Mouse (Mus musculus): Measurements from ENCODE around the gene Tmem86b. TPM values are rescaled to one million over a fixed set of nuclear protein-coding genes. Genes with fewer than 3 reads are reported as not detected.

The Tmem86b gene
- polyA plus RNA-seq (2015; fragmentation: Nextera tagmentation; extraction: Ambion mirVana) = 0.22 and 0.23 TPM in 2 replicates

DNA sequence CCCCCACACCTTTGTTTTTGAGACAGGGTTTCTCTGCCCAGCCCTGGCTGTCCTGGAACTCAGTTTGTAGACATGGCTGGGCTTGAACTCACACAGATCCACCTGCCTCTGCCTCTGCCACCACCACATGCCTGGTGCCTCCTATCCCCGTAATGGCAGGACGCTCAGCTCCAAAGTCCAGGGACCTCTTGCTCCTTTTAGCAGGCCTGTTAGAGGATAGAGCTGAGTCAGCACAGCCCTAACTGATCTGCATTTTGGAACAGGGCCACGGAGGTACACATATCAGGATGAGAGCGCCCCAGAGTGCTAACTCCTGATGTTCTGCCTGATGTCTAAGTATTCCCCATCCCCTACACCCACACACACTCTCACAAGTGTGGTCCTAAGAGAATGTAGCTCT lies at the start of gene Tmem86b:
Gene Tmem86b (minus strand): TSS at position 392 of the 400 bp plus-strand sequence.
- Histone ChIP-seq H3K4me3 (ENCODE audit: low read depth, low read length) (no peak within 1 kb of the TSS), H3K27ac (replicated peaks) (no peak within 1 kb of the TSS), H3K36me3 (ENCODE audit: control insufficient read depth, insufficient read depth, low read length) (peaks cover 34% of the 10 kb centered on the region), H3K4me2 (replicated peaks; ENCODE audit: low read depth) (no peak within 1 kb of the TSS), H3K4me1 (replicated peaks; ENCODE audit: control insufficient read depth, insufficient read depth) (no peaks in the 10 kb centered on the region), H3K9me3 (ENCODE audit: control insufficient read depth, low read length) (no peaks in the 10 kb centered on the region), H3K9ac (ENCODE audit: low read length) (no peak within 1 kb of the TSS), H3K27me3 (ENCODE audit: control insufficient read depth, insufficient read depth, low read length) (no peaks in the 10 kb centered on the region)
- DNase-seq (ENCODE audit: low spot score) = no peak
- TF ChIP-seq CTCF (IDR thresholded peaks at IDR 0.05; ENCODE audit: low read depth) = no peak
- TF ChIP-seq EP300 (optimal IDR thresholded peaks at IDR 0.05) = no peak
- ATAC-seq (ENCODE audit: low FRiP score, low TSS enrichment) = 0 out of 2 replicates have a peak, but pooled peaks have one; percentile 11
- 81% methylated on average over 4 of the region's 4 CpGs for WGBS

DNA sequence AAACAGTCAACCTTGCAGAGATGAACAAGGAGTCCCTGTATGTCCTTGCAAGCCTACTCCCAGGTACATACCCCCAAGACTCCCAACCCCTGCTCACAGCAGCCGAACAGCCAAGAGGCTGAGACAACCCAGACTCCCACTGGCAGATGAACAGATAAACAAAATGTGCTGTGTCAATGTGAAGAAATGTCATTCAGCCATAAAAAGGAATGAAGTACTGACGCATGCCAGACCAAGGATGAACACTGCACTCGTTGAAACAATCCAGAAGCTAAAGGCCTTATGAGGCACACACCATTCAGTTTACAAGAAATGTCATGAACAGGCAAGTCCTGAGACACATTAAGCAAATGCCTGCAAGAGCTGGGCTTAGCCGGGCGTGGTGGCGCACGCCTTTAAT lies 44.0 kb upstream of the Tmem86b start:
- H3K27me3 ChIP-seq (ENCODE audit: control insufficient read depth, insufficient read depth, low read length) = no peaks in the 10 kb centered on the region
- H3K27ac ChIP-seq (replicated peaks) = no peak overlapping the region
- 56% methylated on average over 7 of the region's 7 CpGs for WGBS

DNA sequence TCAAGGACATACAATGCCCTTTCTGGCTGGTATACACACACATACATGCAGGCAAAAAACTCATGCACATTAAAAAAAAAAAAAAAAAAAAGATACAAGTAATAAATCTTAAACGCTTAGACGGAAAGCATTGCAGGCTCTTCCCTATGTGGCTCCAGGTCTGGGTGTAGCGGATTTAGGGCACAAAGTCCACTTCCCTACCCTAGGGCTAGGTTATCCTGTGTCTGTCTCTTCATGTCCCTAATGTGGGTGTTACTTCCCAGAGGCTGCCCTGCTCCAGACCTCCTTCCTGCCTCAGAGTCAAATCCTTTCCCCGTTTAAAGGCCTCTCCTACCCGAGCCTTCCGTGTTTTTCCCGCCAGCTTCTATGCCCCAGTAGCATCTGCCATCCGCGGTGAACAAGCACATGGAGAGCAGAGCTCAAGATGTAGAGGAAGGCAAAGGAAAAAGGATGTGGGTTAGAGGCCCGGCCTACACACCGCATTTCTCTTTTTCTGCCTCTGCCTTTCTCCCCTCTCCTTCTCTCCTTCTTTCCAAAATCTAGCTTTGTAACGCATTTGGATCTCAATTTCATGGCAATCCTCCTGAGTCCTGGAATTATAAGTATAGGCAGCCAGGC lies 43.0 kb upstream of the Tmem86b start:
- Histone ChIP-seq H3K4me1 (replicated peaks; ENCODE audit: control insufficient read depth, insufficient read depth) (no peaks in the 10 kb centered on the region), H3K9me3 (ENCODE audit: control insufficient read depth, low read length) (no peaks in the 10 kb centered on the region), H3K4me2 (replicated peaks; ENCODE audit: low read depth) (no peak overlapping the region), H3K36me3 (ENCODE audit: control insufficient read depth, insufficient read depth, low read length) (peaks cover 8% of the 10 kb centered on the region; the same call in 1 of the 2 replicates), H3K27me3 (ENCODE audit: control insufficient read depth, insufficient read depth, low read length) (no peaks in the 10 kb centered on the region), H3K9ac (ENCODE audit: low read length) (no peak overlapping the region), H3K27ac (replicated peaks) (no peak overlapping the region), H3K4me3 (ENCODE audit: low read depth, low read length) (no peak overlapping the region)
- ATAC-seq (ENCODE audit: low FRiP score, low TSS enrichment) (no peak), DNase-seq (ENCODE audit: low spot score) (no peak)
- whole genome bisulfite sequencing = 84% methylated on average over 12 of the region's 12 CpGs
- TF ChIP-seq CTCF (IDR thresholded peaks at IDR 0.05; ENCODE audit: low read depth) = no peak
- no peak for TF ChIP-seq EP300 (optimal IDR thresholded peaks at IDR 0.05)

More for the DNA sequence above, 44.0 kb upstream of the Tmem86b start:
- TF ChIP-seq CTCF (IDR thresholded peaks at IDR 0.05; ENCODE audit: low read depth) (no peak), EP300 (optimal IDR thresholded peaks at IDR 0.05) (peak; percentile 35)
- H3K4me1 ChIP-seq (replicated peaks; ENCODE audit: control insufficient read depth, insufficient read depth) = no peaks in the 10 kb centered on the region
- no peak overlapping the region for H3K4me3 ChIP-seq (ENCODE audit: low read depth, low read length)
- H3K9ac ChIP-seq (ENCODE audit: low read length) = no peak overlapping the region
- DNase-seq (ENCODE audit: low spot score) = no peak
- H3K36me3 ChIP-seq (ENCODE audit: control insufficient read depth, insufficient read depth, low read length) = peaks cover 8% of the 10 kb centered on the region; the same call in 1 of the 2 replicates
- no peak overlapping the region for H3K4me2 ChIP-seq (replicated peaks; ENCODE audit: low read depth)
- H3K9me3 ChIP-seq (ENCODE audit: control insufficient read depth, low read length) = no peaks in the 10 kb centered on the region
- peak; percentile 68; the same call in 1 of the 2 replicates for ATAC-seq (ENCODE audit: low FRiP score, low TSS enrichment)

DNA sequence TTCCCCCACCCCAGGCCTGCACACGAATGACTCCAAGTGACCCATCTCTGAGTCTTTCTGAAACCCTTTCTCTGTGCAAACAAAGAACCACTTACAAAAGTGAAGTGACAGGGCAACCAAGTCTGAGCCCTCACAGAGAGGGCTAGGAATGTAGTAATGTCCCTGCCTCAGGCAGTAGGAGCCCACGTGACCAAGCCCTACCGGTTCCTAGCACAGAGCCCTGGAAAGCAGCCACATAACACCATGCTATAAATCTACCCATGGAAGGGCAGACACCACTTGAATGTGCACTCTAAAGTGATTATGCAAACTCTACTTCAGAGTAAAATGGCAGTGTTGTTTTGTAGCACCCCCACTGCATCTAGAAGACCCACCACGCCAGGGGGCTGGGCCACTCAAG lies 40.7 kb upstream of the Tmem86b start:
- DNase-seq (ENCODE audit: low spot score) = no peak
- peak; percentile 59; the same call in 1 of the 2 replicates for ATAC-seq (ENCODE audit: low FRiP score, low TSS enrichment)

DNA sequence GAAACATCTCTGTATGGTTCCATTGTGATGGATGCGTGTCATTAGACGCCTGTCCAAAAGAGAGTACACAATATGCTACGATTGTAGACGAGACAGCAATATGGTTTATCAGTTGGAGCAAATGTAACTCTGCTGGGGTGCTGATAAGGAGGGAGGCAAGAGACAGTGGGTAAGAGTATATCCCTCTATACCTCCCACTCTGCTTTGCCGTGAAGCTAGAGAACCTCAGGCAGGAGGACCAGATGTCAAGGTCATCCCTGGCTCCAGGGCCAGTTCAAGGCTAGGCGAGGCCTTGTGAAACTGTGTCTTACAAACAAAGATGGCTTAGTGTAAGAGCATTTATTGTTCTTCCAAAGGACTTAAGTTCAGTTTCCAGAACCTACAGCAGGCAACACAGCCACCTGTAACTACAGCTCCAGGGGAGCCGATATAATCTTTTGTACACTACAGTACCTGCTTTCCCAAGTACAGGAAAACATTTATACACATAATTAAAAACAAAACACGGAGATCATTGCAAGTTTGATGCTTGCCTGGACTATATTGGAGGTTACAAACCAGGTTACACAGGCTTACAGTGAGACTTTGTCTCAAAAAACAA lies 39.5 kb upstream of the Tmem86b start:
- DNase-seq (ENCODE audit: low spot score) = no peak
- 88% methylated on average over 8 of the region's 8 CpGs for WGBS
- ATAC-seq (ENCODE audit: low FRiP score, low TSS enrichment) = no peak
- Histone ChIP-seq H3K36me3 (ENCODE audit: control insufficient read depth, insufficient read depth, low read length) (peaks cover 7% of the 10 kb centered on the region), H3K4me3 (ENCODE audit: low read depth, low read length) (no peak overlapping the region), H3K27ac (replicated peaks) (no peak overlapping the region), H3K4me1 (replicated peaks; ENCODE audit: control insufficient read depth, insufficient read depth) (no peaks in the 10 kb centered on the region), H3K27me3 (ENCODE audit: control insufficient read depth, insufficient read depth, low read length) (no peaks in the 10 kb centered on the region), H3K4me2 (replicated peaks; ENCODE audit: low read depth) (no peak overlapping the region), H3K9me3 (ENCODE audit: control insufficient read depth, low read length) (no peaks in the 10 kb centered on the region), H3K9ac (ENCODE audit: low read length) (no peak overlapping the region)
- TF ChIP-seq CTCF (IDR thresholded peaks at IDR 0.05; ENCODE audit: low read depth) (no peak), EP300 (optimal IDR thresholded peaks at IDR 0.05) (no peak)

More for the DNA sequence above, 40.7 kb upstream of the Tmem86b start:
- Histone ChIP-seq H3K36me3 (ENCODE audit: control insufficient read depth, insufficient read depth, low read length) (peaks cover 7% of the 10 kb centered on the region), H3K27me3 (ENCODE audit: control insufficient read depth, insufficient read depth, low read length) (no peaks in the 10 kb centered on the region), H3K9ac (ENCODE audit: low read length) (no peak overlapping the region; the same call in 1 of the 2 replicates), H3K4me3 (ENCODE audit: low read depth, low read length) (no peak overlapping the region), H3K27ac (replicated peaks) (0 out of 2 replicates have a peak overlapping the region, but pooled peaks have one; percentile 18), H3K9me3 (ENCODE audit: control insufficient read depth, low read length) (no peaks in the 10 kb centered on the region), H3K4me1 (replicated peaks; ENCODE audit: control insufficient read depth, insufficient read depth) (no peaks in the 10 kb centered on the region), H3K4me2 (replicated peaks; ENCODE audit: low read depth) (no peak overlapping the region)
- 59% methylated on average over 4 of the region's 4 CpGs for WGBS
- TF ChIP-seq CTCF (IDR thresholded peaks at IDR 0.05; ENCODE audit: low read depth) (no peak), EP300 (optimal IDR thresholded peaks at IDR 0.05) (no peak)

DNA sequence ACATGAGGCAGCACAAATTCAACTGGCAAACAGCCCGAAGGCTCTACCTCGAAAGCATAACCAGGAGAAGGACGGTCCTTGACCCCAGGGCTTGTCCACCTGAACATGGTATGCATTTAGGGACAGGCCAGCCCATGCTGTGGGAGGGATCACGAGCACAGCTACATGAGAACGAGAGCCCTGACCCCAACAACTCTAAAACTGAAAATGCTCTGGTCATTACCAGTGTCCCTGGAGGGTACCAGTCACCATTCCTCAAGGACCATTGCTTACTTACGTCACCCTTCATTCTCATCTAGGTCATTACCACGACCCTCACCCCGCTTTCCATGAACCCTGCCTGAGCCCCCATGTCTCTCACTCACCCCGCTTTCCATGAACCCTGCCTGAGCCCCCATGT lies 37.9 kb upstream of the Tmem86b start:
- H3K27me3 ChIP-seq (ENCODE audit: control insufficient read depth, insufficient read depth, low read length) = no peaks in the 10 kb centered on the region
- no peaks in the 10 kb centered on the region for H3K4me1 ChIP-seq (replicated peaks; ENCODE audit: control insufficient read depth, insufficient read depth)
- no peak overlapping the region for H3K4me2 ChIP-seq (replicated peaks; ENCODE audit: low read depth)
- no peak for ATAC-seq (ENCODE audit: low FRiP score, low TSS enrichment)
- no peak for DNase-seq (ENCODE audit: low spot score)
- no peak overlapping the region for H3K27ac ChIP-seq (replicated peaks)
- peaks cover 10% of the 10 kb centered on the region for H3K36me3 ChIP-seq (ENCODE audit: control insufficient read depth, insufficient read depth, low read length)
- no peak overlapping the region for H3K9ac ChIP-seq (ENCODE audit: low read length)
- no peaks in the 10 kb centered on the region for H3K9me3 ChIP-seq (ENCODE audit: control insufficient read depth, low read length)
- WGBS = 95% methylated on average over 9 of the region's 9 CpGs
- no peak overlapping the region for H3K4me3 ChIP-seq (ENCODE audit: low read depth, low read length)
- TF ChIP-seq EP300 (optimal IDR thresholded peaks at IDR 0.05) (no peak), CTCF (IDR thresholded peaks at IDR 0.05; ENCODE audit: low read depth) (no peak)

Measured in stomach, postnatal 0 days (tissue).